Mouse (Mus musculus): ENCODE measurements around the gene Me3. TPM values are rescaled to one million over a fixed set of nuclear protein-coding genes. Genes with fewer than 3 reads are reported as not detected.

Me3 gene
- polyA plus RNA-seq, 1 experiment from 2014 or later = 2.2 TPM

GRCm38 (mm10) chr7:89623331-89623730, 8.9 kb upstream of the Me3 start:
- no peak for ATAC-seq (ENCODE audit: insufficient number of reproducible peaks, insufficient read depth, low FRiP score, low read depth)
- Histone ChIP-seq H3K27ac (ENCODE audit: low read length) (no peak overlapping the region), H3K9me3 (ENCODE audit: control insufficient read depth, low read depth, low read length) (no peaks in the 10 kb centered on the region), H3K36me3 (ENCODE audit: control insufficient read depth, insufficient read depth, low read length) (no peaks in the 10 kb centered on the region), H3K4me1 (ENCODE audit: control insufficient read depth, insufficient read depth, low read length) (no peaks in the 10 kb centered on the region), H3K27me3 (ENCODE audit: control insufficient read depth, insufficient read depth, low read length) (no peaks in the 10 kb centered on the region), H3K9ac (replicated peaks; ENCODE audit: low read depth, low read length) (no peak overlapping the region), H3K4me2 (replicated peaks; ENCODE audit: low read depth, low read length) (no peak overlapping the region), H3K4me3 (ENCODE audit: low read depth, low read length) (no peak overlapping the region)
- 79% methylated on average over 4 of the region's 4 CpGs for WGBS

GRCm38 (mm10) chr7:89627393-89627792, 4.8 kb upstream of the Me3 start:
- Histone ChIP-seq H3K9me3 (ENCODE audit: control insufficient read depth, low read depth, low read length) (no peaks in the 10 kb centered on the region), H3K4me3 (ENCODE audit: low read depth, low read length) (no peak overlapping the region), H3K9ac (replicated peaks; ENCODE audit: low read depth, low read length) (no peak overlapping the region), H3K27me3 (ENCODE audit: control insufficient read depth, insufficient read depth, low read length) (no peaks in the 10 kb centered on the region), H3K27ac (ENCODE audit: low read length) (no peak overlapping the region), H3K36me3 (ENCODE audit: control insufficient read depth, insufficient read depth, low read length) (no peaks in the 10 kb centered on the region), H3K4me1 (ENCODE audit: control insufficient read depth, insufficient read depth, low read length) (no peaks in the 10 kb centered on the region), H3K4me2 (replicated peaks; ENCODE audit: low read depth, low read length) (no peak overlapping the region)
- ATAC-seq (ENCODE audit: insufficient number of reproducible peaks, insufficient read depth, low FRiP score, low read depth) = no peak

GRCm38 (mm10) chr7:89628006-89628405, 4.2 kb upstream of the Me3 start:
- Histone ChIP-seq H3K27ac (ENCODE audit: low read length) (no peak overlapping the region), H3K4me3 (ENCODE audit: low read depth, low read length) (no peak overlapping the region), H3K4me2 (replicated peaks; ENCODE audit: low read depth, low read length) (no peak overlapping the region), H3K9ac (replicated peaks; ENCODE audit: low read depth, low read length) (no peak overlapping the region), H3K27me3 (ENCODE audit: control insufficient read depth, insufficient read depth, low read length) (no peaks in the 10 kb centered on the region), H3K9me3 (ENCODE audit: control insufficient read depth, low read depth, low read length) (no peaks in the 10 kb centered on the region), H3K4me1 (ENCODE audit: control insufficient read depth, insufficient read depth, low read length) (no peaks in the 10 kb centered on the region), H3K36me3 (ENCODE audit: control insufficient read depth, insufficient read depth, low read length) (no peaks in the 10 kb centered on the region)
- ATAC-seq (ENCODE audit: insufficient number of reproducible peaks, insufficient read depth, low FRiP score, low read depth) = no peak
- WGBS = 12% methylated on average over 2 of the region's 2 CpGs

- H3K4me3 ChIP-seq (ENCODE audit: low read depth, low read length) = no peak overlapping the region
- no peak overlapping the region for H3K27ac ChIP-seq (ENCODE audit: low read length)
- no peak for ATAC-seq (ENCODE audit: insufficient number of reproducible peaks, insufficient read depth, low FRiP score, low read depth)
- no peaks in the 10 kb centered on the region for H3K36me3 ChIP-seq (ENCODE audit: control insufficient read depth, insufficient read depth, low read length)
- no peaks in the 10 kb centered on the region for H3K4me1 ChIP-seq (ENCODE audit: control insufficient read depth, insufficient read depth, low read length)
- H3K9ac ChIP-seq (replicated peaks; ENCODE audit: low read depth, low read length) = no peak overlapping the region
- H3K27me3 ChIP-seq (ENCODE audit: control insufficient read depth, insufficient read depth, low read length) = no peaks in the 10 kb centered on the region
- H3K9me3 ChIP-seq (ENCODE audit: control insufficient read depth, low read depth, low read length) = no peaks in the 10 kb centered on the region
- no peak overlapping the region for H3K4me2 ChIP-seq (replicated peaks; ENCODE audit: low read depth, low read length)
- 48% methylated on average over 4 of the region's 4 CpGs for WGBS
Observed at GRCm38 (mm10) chr7:89629006-89629405, 3.2 kb upstream of the Me3 start.

- H3K4me2 ChIP-seq (replicated peaks; ENCODE audit: low read depth, low read length) = no peak overlapping the region
- H3K9ac ChIP-seq (replicated peaks; ENCODE audit: low read depth, low read length) = no peak overlapping the region
- no peaks in the 10 kb centered on the region for H3K9me3 ChIP-seq (ENCODE audit: control insufficient read depth, low read depth, low read length)
- no peaks in the 10 kb centered on the region for H3K27me3 ChIP-seq (ENCODE audit: control insufficient read depth, insufficient read depth, low read length)
- no peak overlapping the region for H3K4me3 ChIP-seq (ENCODE audit: low read depth, low read length)
- no peaks in the 10 kb centered on the region for H3K36me3 ChIP-seq (ENCODE audit: control insufficient read depth, insufficient read depth, low read length)
- whole genome bisulfite sequencing = 63% methylated on average over 3 of the region's 3 CpGs
- H3K27ac ChIP-seq (ENCODE audit: low read length) = no peak overlapping the region
- ATAC-seq (ENCODE audit: insufficient number of reproducible peaks, insufficient read depth, low FRiP score, low read depth) = no peak
- no peaks in the 10 kb centered on the region for H3K4me1 ChIP-seq (ENCODE audit: control insufficient read depth, insufficient read depth, low read length)
Observed at GRCm38 (mm10) chr7:89629914-89630313, 2.3 kb upstream of the Me3 start.

GRCm38 (mm10) chr7:89630796-89631195, 1.4 kb upstream of the Me3 start:
- no peaks in the 10 kb centered on the region for H3K27me3 ChIP-seq (ENCODE audit: control insufficient read depth, insufficient read depth, low read length)
- no peak overlapping the region for H3K4me3 ChIP-seq (ENCODE audit: low read depth, low read length)
- no peak overlapping the region for H3K9ac ChIP-seq (replicated peaks; ENCODE audit: low read depth, low read length)
- no peak overlapping the region for H3K4me2 ChIP-seq (replicated peaks; ENCODE audit: low read depth, low read length)
- H3K27ac ChIP-seq (ENCODE audit: low read length) = no peak overlapping the region
- WGBS = 58% methylated on average over 3 of the region's 3 CpGs
- no peaks in the 10 kb centered on the region for H3K4me1 ChIP-seq (ENCODE audit: control insufficient read depth, insufficient read depth, low read length)
- no peaks in the 10 kb centered on the region for H3K9me3 ChIP-seq (ENCODE audit: control insufficient read depth, low read depth, low read length)
- no peaks in the 10 kb centered on the region for H3K36me3 ChIP-seq (ENCODE audit: control insufficient read depth, insufficient read depth, low read length)
- no peak for ATAC-seq (ENCODE audit: insufficient number of reproducible peaks, insufficient read depth, low FRiP score, low read depth)

GRCm38 (mm10) chr7:89640533-89640932, 8.3 kb downstream of the Me3 start:
- H3K4me3 ChIP-seq (ENCODE audit: low read depth, low read length) = no peak overlapping the region
- no peaks in the 10 kb centered on the region for H3K4me1 ChIP-seq (ENCODE audit: control insufficient read depth, insufficient read depth, low read length)
- no peaks in the 10 kb centered on the region for H3K36me3 ChIP-seq (ENCODE audit: control insufficient read depth, insufficient read depth, low read length)
- WGBS = 89% methylated on average over 6 of the region's 6 CpGs
- no peak for ATAC-seq (ENCODE audit: insufficient number of reproducible peaks, insufficient read depth, low FRiP score, low read depth)
- no peak overlapping the region for H3K4me2 ChIP-seq (replicated peaks; ENCODE audit: low read depth, low read length)
- no peaks in the 10 kb centered on the region for H3K9me3 ChIP-seq (ENCODE audit: control insufficient read depth, low read depth, low read length)
- no peak overlapping the region for H3K9ac ChIP-seq (replicated peaks; ENCODE audit: low read depth, low read length)
- H3K27me3 ChIP-seq (ENCODE audit: control insufficient read depth, insufficient read depth, low read length) = no peaks in the 10 kb centered on the region
- H3K27ac ChIP-seq (ENCODE audit: low read length) = no peak overlapping the region

- Histone ChIP-seq H3K9me3 (ENCODE audit: control insufficient read depth, low read depth, low read length) (no peaks in the 10 kb centered on the region), H3K36me3 (ENCODE audit: control insufficient read depth, insufficient read depth, low read length) (no peaks in the 10 kb centered on the region), H3K9ac (replicated peaks; ENCODE audit: low read depth, low read length) (no peak overlapping the region), H3K4me2 (replicated peaks; ENCODE audit: low read depth, low read length) (no peak overlapping the region), H3K27ac (ENCODE audit: low read length) (no peak overlapping the region), H3K27me3 (ENCODE audit: control insufficient read depth, insufficient read depth, low read length) (no peaks in the 10 kb centered on the region), H3K4me1 (ENCODE audit: control insufficient read depth, insufficient read depth, low read length) (no peaks in the 10 kb centered on the region), H3K4me3 (ENCODE audit: low read depth, low read length) (no peak overlapping the region)
- 62% methylated on average over 8 of the region's 8 CpGs for WGBS
- no peak for ATAC-seq (ENCODE audit: insufficient number of reproducible peaks, insufficient read depth, low FRiP score, low read depth)
Observed at GRCm38 (mm10) chr7:89640944-89641661, 8.9 kb downstream of the Me3 start.

GRCm38 (mm10) chr7:89645015-89645414, 12.8 kb downstream of the Me3 start:
- Histone ChIP-seq H3K4me3 (ENCODE audit: low read depth, low read length) (no peak overlapping the region), H3K4me1 (ENCODE audit: control insufficient read depth, insufficient read depth, low read length) (no peaks in the 10 kb centered on the region), H3K27ac (ENCODE audit: low read length) (no peak overlapping the region), H3K9me3 (ENCODE audit: control insufficient read depth, low read depth, low read length) (no peaks in the 10 kb centered on the region), H3K9ac (replicated peaks; ENCODE audit: low read depth, low read length) (no peak overlapping the region), H3K36me3 (ENCODE audit: control insufficient read depth, insufficient read depth, low read length) (no peaks in the 10 kb centered on the region), H3K27me3 (ENCODE audit: control insufficient read depth, insufficient read depth, low read length) (no peaks in the 10 kb centered on the region), H3K4me2 (replicated peaks; ENCODE audit: low read depth, low read length) (no peak overlapping the region)
- 60% methylated on average over 3 of the region's 3 CpGs for WGBS
- no peak for ATAC-seq (ENCODE audit: insufficient number of reproducible peaks, insufficient read depth, low FRiP score, low read depth)
